Mouse (Mus musculus) liver, postnatal 0 days (tissue): ENCODE data around the gene Sprr2b.

Source experiments
- CTCF ChIP-seq: sonication (generic); IDR thresholded peaks from 2 replicates; pipeline ENCODE4 v1.5.1; 2016; ENCODE audit warnings: antibody characterized with exemption, low read depth
- EP300 ChIP-seq: IDR thresholded peaks from 2 replicates; pipeline ENCODE4 v1.6.1; 2016; ENCODE audit warnings: antibody characterized with exemption, low read depth, mild to moderate bottlenecking

DNA sequence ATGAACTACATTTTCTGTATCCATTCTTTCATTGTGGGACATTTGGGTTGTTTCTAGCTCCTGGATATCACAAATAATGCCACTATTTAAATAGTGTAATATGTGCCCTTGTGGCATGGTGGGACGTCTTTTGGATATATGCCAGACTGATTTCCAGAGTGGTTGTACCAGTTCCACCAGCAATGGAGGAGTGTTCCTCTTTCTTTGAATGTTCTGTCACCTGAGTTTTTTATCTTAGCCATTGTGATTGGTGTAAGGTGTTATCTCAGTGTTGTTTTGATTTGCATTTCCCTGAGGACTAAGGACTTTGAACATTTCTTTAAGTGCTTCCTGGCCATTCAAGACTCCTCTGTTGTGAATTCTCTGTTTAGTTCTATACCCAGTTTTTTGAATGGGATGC is 19.9 kb downstream of the Sprr2b start:
- TF ChIP-seq CTCF (no peak), EP300 (no peak)
